Mouse (Mus musculus) retina, adult 2 months (tissue): ENCODE data around the gene Unc50.

ENCODE experiments used
- DNase-seq: peaks from one replicate; pipeline ENCODE4 v3.0.0-alpha.2; 2012; ENCODE audit warnings: low read depth, low spot score

Gene Unc50

GRCm38 (mm10) chr1:37488531-37488930 is 58.6 kb downstream of the Unc50 start:
- no peak for DNase-seq
